Mouse (Mus musculus) natural killer cell, adult 2 months (primary cell): Measurements from ENCODE around the gene Hyal2.

ENCODE experiments used
- DNase-seq, 2 experiments: peaks; one replicate each; pipeline ENCODE4 v3.0.0; 2022; ENCODE audit warnings: low spot score in 2 of 2

The Hyal2 gene

DNA sequence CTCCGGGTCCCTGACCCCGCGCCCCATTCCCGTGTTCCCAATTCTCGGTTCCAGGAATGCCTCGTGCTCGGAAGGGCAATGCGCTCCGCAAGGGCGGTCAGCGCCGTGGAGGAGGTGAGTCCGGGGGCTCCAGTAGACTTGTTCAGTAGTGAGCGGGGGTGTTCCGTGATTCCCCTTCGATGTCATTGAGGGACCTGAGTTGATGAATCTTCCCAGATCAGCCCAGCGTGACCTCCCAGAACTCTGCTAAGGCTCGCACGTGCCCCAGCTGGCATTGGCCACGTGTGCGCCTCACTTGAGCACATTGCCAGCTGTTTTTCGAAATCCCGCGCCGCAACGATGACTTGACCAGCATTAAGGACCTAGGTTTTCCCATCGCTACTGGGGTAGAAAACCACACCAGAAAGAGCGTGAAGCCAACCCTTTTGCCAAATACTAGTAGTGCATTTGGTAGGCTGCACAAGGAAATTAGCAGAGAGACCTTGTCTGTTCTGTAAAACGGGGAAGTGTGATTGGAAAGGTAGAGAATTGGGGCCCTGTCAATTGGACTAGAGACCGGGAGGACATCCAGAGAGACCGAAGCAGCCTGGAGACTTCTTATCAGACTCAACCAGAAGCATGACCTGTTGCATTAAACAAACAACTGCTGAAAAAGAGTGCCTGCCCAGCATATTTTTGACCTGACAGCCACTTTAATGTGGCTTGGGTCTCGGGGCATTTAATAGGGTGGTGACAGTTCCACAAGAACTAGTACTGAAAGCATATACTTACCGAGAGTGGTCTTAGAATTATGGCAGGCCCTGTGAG, 20.3 kb downstream of the Hyal2 start:
- no peak for DNase-seq

DNA sequence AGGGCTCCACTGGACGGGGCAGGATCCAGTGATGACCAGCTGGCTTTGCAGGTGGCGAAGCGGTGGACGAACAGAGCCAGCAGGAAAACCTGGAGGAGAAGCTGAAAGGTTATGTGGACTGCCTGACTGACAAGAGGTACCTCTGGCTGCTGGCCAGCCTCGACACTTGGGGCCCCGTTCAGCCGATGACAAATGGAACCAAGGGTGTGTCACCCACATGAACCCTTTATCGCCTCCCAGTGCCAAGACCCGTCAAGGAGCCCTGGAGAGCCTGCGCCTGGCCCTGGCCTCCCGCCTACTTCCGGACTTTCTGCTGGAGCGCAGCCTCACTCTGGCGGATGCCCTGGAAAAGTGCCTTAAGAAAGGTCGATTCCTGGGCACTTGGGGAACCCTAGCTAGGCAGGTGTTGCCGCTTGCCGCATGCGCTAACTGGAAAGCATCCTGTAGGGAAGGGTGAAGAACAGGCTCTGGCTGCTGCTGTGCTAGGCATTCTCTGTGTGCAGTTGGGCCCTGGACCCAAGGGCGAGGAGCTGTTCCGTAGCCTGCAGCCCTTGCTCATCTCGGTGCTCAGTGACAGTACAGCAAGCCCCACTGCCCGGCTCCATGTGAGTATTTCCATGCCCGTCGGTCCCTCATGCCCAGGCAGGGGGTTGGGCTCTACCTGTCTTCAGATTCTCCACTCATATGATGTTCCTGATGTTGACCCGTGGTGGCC, 22.5 kb downstream of the Hyal2 start:
- no peak for DNase-seq

DNA sequence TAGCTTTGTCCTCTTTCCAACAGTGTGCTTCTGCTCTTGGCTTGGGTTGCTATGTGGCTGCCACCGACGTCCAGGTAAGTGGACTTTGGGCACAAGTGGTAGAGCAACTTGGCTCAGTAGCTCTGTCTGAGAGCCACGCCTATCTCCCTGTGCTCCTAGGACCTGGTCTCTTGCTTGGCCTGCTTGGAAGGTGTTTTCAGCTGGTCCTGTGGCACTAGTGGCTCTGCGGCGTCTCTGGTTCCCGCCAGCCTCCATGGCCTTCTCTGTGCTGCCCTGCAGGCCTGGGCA, 23.0 kb downstream of the Hyal2 start:
- no peak for DNase-seq

DNA sequence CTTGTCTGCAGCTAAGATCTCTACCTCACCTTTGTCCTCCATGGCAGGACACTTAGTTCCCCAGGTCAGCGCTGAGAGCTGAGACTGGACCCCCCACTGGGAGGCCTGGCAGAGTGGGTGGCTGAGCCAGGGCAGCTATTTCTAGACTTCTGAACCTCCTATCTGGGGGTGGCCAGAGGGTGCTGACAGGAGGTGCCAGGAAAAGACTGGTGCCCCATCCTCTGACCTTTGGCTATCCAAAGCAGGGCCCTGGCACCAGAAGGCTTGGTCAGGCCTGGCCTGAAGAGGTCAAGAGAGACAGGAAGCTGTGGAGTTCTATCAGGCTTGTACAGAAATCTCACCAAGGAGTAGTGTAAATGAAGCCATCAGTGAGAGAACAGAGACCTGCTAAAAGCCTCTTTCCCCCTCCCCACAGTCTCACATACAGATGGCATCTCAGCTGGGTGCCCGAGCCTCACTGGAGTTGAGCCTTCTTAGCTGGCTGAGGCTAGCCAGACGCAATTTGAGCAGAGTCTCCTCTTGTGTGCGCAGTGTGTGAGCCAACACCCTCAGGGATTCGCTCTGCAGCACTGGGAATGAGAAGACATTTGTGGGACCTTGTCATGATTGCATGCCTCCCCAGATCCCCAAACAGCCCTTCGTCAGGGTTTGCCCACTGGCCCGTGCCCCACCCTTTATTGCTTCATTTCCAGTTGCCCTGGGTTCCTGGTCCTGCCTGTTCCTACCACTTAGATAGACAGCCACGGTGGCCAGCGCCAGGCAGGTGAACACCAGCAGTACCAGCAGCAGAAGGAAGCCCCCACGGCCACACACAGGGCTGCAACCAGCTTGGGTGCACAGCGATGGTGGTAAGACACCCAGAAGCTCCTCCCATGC, 25.6 kb downstream of the Hyal2 start:
- DNase-seq: no peak

DNA sequence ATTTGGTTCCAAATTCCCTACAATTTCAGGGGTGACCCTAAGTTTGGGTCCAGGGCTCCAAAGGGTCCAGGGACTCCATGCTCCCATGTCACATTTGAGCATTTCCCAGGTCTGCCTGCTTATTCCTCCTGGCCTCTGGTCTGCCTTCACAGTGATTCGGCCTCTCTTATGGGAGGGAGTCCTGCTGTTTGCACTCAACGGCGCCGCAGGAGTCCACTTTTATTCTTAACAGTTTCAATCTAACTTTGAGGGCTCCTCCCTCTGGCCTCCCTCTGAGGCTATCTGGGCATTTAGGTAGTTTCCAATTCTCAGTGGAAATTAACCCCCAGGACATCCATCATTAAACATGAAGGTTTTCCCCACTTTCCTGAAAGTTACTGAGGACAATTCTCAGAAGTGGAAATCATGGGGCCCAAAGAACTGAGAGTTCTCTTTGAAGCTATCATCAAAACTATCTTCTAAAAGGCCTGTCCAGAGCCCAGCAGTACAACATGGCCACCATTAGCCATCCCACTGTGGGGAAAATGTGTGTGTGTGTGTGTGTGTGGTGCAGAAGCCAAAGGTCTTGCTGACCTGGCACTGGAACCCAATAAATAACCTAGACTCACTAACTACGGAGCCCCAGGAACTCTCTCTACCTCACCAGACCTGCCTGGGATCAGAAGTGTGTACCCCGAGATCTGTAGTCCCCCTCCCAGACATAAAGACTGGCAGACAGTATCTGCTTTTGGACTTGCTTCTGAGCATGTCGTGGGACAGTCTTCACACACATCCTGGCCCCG, 26.7 kb downstream of the Hyal2 start:
- no peak for DNase-seq

DNA sequence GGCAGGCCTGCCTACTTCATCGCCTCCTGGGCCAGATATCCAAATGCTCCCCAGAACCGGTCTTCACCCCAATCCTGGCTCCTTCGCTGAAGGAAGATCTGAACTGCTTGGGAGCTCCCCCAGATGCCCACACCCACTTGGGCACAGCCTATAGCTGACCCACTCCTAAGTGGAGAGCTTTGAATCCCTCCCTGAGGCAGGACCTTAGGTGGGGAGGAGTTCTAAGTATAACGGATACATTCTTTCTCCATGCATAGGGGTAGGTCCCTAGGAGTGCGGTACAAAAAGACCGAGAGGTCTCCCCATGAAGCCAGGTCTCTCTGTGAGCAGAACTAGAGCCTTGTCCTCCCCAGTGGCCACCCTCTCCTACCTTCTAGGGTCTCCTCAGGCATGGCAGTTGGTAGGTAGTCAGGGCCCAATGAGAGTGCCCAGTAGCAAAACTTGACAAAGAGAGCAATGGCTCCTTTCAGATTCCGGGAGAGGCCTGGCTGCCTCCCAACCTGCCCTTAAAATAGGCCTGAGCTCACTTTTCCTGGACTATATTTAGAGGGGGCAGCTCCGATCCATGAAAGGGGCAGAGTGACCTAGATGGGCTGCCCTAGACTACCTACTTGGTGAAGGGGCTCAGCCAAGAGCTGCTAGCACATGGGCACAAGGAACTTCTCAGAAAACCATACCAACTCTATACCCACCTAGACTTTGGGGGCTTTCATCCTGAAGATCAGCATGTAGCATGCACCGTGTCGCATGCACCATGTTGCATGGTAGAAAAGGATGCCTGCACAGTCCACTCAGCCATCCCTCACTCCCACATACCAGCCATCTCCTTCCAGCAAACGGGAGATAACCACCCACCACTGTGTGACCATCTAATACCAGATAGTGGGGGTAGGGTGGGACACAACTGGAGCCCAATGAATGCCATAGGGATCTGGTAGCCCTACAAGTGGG, 29.1 kb downstream of the Hyal2 start:
- no peak for DNase-seq

DNA sequence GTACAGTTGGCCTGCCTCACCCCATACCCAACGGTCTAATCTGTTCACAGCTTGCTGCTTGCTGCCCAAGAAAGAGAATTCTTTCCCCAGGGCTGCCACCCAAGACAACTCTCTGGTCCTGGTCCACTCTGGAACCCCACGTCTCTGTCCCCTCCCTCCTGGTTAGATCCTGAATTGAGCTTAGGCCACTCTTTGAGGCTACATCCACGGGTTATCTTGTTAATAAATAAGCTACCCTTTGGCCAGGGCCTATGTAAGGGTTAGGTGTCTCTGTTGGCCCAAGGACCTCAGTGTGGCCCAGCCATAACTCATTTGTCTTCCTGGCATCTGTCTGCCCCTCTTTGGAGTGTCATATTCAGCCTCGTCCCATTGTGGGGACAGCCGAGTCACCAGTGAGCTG, 30.6 kb downstream of the Hyal2 start:
- no peak for DNase-seq

DNA sequence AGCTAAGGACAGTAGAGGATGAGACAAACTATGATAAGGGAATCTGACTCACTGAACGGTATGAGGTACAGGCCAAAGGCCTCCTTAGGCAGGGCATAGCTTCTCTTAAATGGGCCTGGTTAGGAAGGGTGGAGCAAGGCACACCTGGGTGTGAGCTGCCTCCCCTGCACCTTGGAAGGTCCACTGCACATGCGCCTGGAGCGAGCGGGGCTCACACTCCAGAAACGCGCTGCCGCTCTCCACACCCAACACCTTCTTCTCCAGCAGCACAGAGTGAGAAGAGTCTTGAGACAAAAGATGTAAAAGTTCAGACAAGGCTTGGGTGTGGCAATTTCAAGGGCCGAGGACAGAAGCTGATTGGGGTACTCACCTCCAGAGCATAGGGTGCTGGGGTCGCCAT, 31.7 kb downstream of the Hyal2 start:
- no peak for DNase-seq

DNA sequence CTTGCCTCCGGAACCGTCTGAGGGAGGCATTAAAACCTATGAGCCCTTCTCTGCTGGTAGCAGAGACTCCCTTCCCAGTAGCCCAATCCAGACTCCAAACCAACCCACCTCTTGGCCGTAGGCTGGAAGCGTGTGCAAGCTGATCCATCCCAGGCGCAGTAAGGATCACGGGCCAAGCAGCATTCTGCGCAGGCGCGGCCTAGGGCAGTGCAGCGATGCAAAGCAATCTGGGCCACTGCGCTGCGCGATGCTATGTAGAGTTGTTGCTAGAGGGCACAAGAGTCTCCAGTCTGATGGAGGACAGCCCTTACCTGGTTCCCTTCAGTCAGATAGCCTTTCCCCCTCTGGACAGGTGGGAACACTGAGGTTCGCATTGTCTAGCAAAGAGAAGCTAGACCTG, 32.1 kb downstream of the Hyal2 start:
- DNase-seq: no peak

DNA sequence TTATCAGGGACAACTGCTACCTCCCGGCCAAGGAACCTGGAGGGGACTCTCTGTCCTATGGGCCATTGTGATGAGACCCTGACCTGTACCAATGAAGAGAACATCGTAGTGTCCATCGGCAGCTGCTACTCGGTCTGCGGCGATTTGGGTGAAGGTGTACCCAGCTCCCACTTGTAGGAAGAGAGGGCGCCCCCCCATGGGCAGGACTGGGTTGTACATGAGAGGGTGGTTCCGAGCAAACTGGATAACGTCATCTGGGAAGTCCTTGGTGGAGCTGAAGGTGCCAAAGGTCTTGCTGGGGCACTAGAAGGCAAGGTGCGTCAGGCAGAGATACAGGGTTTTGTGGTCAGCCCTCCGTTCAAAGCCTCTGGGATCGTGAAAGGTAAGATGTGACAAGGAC, 33.0 kb downstream of the Hyal2 start:
- no peak for DNase-seq

DNA sequence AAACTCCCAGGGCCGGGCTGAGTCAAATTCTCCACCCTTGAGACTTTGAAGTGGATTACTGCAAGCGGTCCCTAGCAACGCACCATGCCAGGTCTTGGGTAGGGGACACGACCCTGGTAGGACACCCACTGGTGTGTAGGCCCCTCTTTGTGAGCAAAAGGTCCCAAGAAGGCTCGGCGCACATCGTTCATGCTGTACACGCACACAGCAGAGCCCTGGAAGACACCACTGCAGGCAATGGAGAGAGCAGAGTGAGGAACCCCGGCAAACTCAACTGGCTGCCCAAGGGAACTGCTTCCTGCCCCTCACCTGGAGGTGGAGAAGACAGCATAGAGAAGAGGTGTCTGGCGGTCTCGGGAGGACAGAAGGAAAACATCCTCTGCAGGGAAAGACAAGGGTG, 33.5 kb downstream of the Hyal2 start:
- no peak for DNase-seq

DNA sequence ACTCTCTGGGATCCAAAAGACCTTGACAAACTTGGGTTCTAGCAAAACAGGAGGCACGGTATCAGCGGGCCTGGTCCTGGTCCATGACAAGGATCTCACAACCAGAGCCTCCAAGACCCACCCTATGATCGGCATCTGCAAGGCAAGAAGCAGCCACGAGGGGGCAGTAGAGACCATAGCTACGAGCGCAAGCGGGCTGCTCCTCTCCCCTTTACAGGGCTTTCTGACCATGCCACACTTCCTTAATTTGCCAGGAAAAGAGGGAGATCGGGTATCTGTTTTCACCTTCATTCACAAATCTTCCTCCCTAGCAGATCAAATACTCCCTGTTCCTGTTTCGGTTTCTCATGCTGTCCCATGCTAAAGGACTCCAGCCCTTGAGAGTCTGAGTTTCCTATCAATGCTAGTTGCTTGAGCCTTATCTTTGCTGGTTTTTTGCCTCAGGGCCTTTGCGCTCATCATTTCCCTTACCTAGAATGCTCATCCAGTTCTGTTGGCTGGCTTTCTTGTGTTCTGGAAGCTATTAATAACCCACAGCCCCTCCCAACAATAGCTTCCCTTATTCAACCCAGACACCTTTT, 34.4 kb downstream of the Hyal2 start:
- DNase-seq: peak; percentile 84 to 88

DNA sequence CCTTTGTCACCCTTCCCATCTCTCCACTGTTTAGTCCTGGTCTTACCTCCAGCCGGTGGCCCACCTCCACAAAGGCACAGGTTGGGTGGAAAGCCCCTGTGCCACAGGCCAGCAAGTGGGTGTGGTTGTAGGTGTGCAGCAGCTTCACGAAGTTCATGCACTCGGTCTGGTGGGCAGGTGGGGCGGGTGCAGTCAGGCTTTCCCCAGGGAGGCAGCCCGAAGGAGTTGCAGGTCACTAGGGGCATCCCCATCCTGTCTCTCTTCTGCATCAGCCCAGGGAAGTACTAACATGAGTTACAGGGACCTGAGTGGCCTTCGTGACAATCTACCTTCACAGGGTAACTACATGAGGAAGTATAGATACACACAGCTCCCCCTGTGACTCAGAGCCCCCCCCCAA, 35.5 kb downstream of the Hyal2 start:
- peak in 1 of 2 experiments; percentile 60 for DNase-seq

DNA sequence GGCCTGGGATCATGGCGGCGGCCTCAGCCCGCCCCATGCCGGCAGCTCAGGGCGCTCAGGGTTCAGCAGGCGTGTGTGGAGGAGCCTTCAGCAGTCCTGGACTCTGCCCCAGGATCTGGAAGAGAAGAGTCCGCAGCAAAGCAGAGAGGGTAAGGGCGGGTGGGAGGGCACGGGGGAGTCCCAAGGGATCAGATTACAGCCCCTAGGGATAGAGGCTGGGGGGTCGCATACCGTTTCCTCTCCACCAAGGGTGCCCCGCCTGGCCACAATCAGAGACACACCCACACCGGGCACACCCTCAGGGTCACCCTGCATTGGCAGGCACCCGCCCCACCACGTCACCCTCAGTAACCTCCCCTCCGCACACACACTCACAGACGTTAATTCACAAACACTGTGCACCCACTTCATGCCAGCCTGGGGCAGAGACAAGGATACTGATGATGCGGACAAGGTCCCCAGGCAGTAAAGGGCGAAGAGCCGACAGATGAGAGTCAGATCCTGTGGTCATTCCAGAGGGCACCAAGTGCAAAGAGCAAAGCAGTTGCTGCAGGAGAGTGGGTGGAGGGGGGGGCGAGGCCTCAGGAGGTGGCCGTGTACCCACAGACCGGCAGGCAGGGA, 37.4 kb downstream of the Hyal2 start:
- no peak for DNase-seq

DNA sequence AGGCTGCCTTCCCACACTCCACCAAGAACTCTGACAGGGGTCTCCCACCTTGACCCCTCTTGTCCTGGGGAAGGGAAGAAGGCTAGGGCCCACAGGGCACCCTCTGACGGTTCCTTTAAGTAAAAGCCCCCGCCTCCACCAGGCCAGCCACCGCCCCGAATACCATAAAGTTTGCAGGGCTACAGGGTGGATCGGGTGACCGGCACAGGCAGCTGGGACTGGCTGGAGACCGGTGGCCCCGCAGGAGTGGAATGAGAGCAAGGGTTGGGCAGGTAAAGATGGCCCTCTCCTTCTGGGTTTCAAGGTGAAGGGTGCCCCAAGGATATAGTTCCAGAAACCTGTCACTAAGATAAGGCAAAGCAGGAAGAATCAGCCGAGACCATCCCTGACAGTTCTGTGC, 38.8 kb downstream of the Hyal2 start:
- no peak for DNase-seq

DNA sequence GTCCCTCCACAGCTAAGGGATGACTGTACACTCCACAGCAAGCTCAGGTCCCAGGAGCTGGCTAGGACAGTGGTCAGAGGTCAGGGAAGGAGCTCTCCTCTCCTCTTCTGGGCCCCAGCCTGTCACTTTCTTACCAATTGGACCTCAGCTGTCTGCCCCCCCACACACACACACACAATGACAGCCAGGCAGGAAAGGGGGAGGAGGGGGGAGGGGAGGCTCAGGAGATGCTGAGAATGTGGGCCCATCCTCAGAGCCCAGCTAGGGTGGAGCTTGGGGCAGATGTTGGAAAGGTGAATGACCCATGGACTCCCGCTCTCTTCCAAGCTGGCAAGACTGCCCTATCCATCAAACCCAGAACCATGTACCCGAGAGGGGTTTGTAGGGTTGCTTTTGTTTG, 39.3 kb downstream of the Hyal2 start:
- DNase-seq: no peak

DNA sequence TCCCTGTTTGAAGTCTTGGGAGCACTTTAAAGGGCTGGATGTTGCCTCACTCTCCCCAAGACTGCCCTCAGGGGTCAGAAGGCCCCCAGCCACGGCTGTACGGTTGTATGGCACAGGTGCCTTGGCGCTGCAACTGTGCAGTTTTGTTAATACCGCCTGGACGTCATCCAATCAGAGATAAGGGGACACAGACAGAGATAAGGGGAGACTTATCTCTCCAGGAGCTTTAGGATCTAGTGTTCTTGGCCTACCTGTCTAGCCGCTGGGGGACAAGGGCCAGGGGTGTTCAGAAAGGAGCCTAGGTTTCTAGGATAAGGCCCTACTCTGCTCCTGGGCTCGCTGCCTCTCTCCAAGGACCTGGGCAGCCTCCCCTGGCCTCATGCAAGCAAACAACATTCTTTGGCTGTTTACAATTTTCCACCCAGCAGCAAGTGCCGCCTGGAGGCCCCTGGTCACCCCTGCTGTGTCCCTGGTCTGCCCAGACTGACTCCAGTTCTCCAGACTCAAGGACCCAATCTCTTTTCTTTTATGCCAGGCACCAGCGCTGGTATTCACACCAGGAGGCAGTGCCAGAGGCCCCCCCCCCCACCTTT, 40.0 kb downstream of the Hyal2 start:
- DNase-seq: no peak

DNA sequence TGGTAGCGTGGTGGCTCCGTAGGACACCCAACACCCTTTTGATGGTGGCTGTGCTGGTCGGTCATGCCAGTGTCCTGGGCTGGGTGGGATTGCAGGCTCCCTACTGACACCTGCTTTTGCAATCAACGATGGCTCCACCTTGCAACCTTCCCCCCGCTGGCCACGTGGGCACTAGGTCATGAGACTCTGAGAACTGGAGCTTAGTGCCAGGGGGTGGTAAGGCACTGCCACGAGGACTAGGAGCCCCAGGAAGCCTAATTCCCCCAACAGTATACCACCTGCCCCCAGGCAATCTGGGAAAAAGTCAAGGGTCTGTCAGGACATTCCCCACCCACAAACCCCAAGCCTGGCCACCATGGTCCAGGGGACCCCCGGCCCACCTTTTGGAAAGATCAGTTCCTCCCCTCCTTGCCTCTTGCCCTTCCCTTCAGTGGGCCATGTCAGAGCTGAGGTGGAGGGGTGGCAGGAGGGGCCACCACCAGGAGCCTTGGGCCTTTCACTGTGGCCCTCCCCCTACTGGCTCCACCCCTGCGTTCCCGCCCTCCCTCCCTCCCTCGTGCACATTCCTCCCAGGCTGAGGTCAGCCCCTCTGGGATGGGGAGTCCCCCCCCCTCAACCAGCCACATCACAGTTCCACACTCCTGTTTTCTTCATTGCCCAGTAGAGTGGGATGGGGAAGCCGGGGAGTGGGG, 41.1 kb downstream of the Hyal2 start, which contains the start of gene Sema3b:
Sema3b (minus strand) TSS at position 489 of the 692 bp plus-strand sequence.
- no peak for DNase-seq

DNA sequence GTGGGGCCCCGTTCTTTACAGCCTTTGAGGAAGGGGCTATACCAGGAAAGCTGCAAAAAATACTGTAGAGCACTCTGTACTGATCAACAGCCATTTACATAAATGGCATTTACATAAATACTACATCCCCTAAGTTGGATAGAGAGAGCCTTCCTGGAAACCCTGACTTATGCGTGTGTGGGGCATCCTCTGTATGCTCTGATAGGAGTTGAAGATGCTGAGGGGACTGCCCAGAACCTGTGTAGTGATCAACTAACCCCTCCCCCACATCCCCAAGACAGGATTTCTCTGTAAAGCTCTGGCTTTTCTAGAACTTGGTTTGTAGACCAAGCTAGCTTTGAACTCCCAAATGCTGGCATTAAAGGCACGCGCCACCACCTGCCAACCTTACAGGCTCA, 41.7 kb downstream of the Hyal2 start:
- no peak for DNase-seq
